Mouse (Mus musculus) MEL (cell line): ENCODE results near the gene Ncor1.

Source experiments
- BHLHE40 ChIP-seq: IDR thresholded peaks from 2 replicates; pipeline ENCODE4 v1.6.1; 2012; ENCODE audit warnings: low read depth, mild to moderate bottlenecking, inconsistent platforms, low read length, improper control_type of control experiment, borderline replicate concordance
- CTCF ChIP-seq, 3 experiments: IDR thresholded peaks in 2 of 3; conservative IDR thresholded peaks in 1 of 3; 2 replicates each; pipeline ENCODE4 v1.5.1; 2011 to 2012; ENCODE audit warnings: low read length in 3 of 3, low read depth in 2 of 3, mild to moderate bottlenecking in 2 of 3, improper control_type of control experiment in 1 of 3, inconsistent platforms in 1 of 3, mixed read lengths in 1 of 3, moderate library complexity in 1 of 3; ENCODE audit not compliant: control insufficient read depth in 1 of 3, insufficient read depth in 1 of 3, poor library complexity in 1 of 3, severe bottlenecking in 1 of 3
- GABPA ChIP-seq: IDR thresholded peaks from 2 replicates; pipeline ENCODE4 v1.6.1; 2012; ENCODE audit warnings: low read depth, mild to moderate bottlenecking, inconsistent platforms, low read length, improper control_type of control experiment, moderate library complexity
- MAX ChIP-seq: IDR thresholded peaks from 2 replicates; pipeline ENCODE4 v1.6.1; 2011; ENCODE audit warnings: low read length, improper control_type of control experiment
- MYC ChIP-seq: IDR thresholded peaks from 2 replicates; pipeline ENCODE4 v1.6.1; 2011; ENCODE audit warnings: low read depth, mild to moderate bottlenecking, low read length, improper control_type of control experiment, moderate library complexity
- UBTF ChIP-seq: IDR thresholded peaks from 2 replicates; pipeline ENCODE4 v1.6.1; 2012; ENCODE audit warnings: low read depth, mild to moderate bottlenecking, inconsistent platforms, low read length, improper control_type of control experiment, moderate library complexity, borderline replicate concordance; ENCODE audit not compliant: insufficient read depth
- ZMIZ1 ChIP-seq: IDR thresholded peaks from 2 replicates; pipeline ENCODE4 v1.6.1; 2012; ENCODE audit warnings: low read depth, mild to moderate bottlenecking, inconsistent platforms, low read length, improper control_type of control experiment, moderate library complexity
- ZNF384 ChIP-seq: IDR thresholded peaks from 2 replicates; pipeline ENCODE4 v1.6.1; 2012; ENCODE audit warnings: low read depth, mild to moderate bottlenecking, inconsistent platforms, low read length, improper control_type of control experiment

DNA sequence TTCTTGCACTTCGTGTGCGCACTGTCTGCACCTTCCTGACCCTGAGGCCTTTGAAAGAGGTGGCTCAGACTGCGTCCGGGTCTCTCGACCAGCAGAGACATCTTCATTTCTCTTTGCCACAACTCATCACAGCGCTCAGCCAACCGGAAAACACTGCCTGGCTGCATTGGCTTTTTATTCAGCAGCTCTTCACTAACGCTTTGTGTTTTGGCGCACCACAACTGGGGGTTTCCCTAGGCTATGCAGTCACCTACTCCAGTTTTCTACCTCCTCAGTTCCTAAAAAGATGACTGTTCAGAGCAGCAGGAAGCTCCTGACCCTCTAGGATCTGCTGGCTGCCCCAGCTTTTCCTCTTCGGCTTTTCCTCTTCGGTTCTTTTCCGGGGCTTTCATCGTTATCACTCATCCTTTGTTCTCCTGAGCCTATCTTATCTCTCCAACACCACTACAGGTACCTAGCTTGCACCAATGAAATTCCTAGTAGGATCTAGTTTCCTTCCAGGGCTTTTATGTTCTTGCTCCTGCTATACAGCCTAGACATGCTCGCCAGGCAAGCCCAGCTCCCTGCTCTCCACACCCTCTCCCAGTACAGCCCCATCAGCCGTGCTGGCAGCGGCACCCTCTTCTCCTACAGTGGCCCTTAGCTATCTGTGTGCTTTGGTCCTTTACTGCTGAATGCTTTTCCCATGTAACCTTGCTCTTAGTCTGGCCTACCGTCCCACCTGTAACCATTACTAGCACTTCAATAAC is 191.7 kb downstream of the Ncor1 start:
- TF ChIP-seq ZMIZ1 (no peak), ZNF384 (no peak), CTCF (IDR thresholded peaks at IDR 0.05 in 2 of 3, conservative IDR thresholded peaks at IDR 0.05 in 1 of 3; ENCODE audit: control insufficient read depth in 1 of 3, insufficient read depth in 1 of 3, low read depth in 2 of 3, low read length in 3 of 3, poor library complexity in 1 of 3, severe bottlenecking in 1 of 3) (no peak), MAX (no peak), BHLHE40 (no peak), MYC (no peak), UBTF (no peak), GABPA (no peak)
